Mouse (Mus musculus): ENCODE results near the gene Krt24. TPM values are rescaled to one million over a fixed set of nuclear protein-coding genes. Genes with fewer than 3 reads are reported as not detected.
A peak's percentile ranks its signal among the peaks of the same experiment; 100 is the strongest.

Krt24 gene
- not detected in 2 replicates for total RNA-seq (2014; rRNA removed)
- polyA plus RNA-seq (2015; fragmentation: Nextera tagmentation; extraction: Ambion mirVana), result 0.23 and 0.32 TPM in 2 replicates

DNA sequence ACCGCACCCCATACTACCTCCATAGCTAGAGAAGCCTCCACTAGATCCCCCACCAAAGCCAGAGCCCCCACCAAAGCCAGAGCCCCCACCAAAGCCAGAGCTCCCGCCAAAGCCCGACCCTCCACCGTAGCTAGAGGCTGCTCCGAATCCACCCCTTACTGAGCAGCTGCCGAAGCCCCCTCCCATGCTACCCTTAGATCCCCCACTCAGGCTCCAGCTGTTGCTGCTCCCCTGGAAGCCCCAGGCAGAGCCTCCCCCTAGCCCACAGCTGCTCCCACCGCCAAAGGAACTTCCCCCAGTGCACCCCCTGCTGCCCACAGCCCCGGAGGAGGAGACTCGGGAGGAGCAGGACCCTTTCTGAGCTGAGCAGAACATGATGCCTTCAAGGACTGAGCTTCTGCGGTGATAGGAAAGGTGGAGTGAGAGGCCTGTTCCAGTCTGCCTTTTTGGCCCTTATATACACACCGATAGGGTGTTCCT lies at the start of gene Krt24:
TSS of gene Krt24 (minus strand) at position 430 of the 480 bp plus-strand sequence.
- no peak within 1 kb of the TSS for H3K4me2 ChIP-seq (ENCODE audit: low read depth, low read length)
- no peak for TF ChIP-seq CTCF (IDR thresholded peaks at IDR 0.05; ENCODE audit: low read depth)
- 48% methylated on average over 11 of the region's 11 CpGs for WGBS
- ATAC-seq (no peak), DNase-seq (ENCODE audit: low spot score) (no peak)
- H3K36me3 ChIP-seq (ENCODE audit: insufficient read depth, low read length), result no peaks in the 10 kb centered on the region
- H3K27ac ChIP-seq, result no peak within 1 kb of the TSS
- H3K27me3 ChIP-seq (ENCODE audit: insufficient read depth, low read length), result no peaks in the 10 kb centered on the region
- no peaks in the 10 kb centered on the region for H3K4me1 ChIP-seq (ENCODE audit: insufficient read depth, low read length)
- H3K9me3 ChIP-seq (ENCODE audit: low read length), result no peaks in the 10 kb centered on the region
- H3K4me3 ChIP-seq (ENCODE audit: low read length), result no peak within 1 kb of the TSS
- H3K9ac ChIP-seq (replicated peaks; ENCODE audit: low read length), result no peak within 1 kb of the TSS

DNA sequence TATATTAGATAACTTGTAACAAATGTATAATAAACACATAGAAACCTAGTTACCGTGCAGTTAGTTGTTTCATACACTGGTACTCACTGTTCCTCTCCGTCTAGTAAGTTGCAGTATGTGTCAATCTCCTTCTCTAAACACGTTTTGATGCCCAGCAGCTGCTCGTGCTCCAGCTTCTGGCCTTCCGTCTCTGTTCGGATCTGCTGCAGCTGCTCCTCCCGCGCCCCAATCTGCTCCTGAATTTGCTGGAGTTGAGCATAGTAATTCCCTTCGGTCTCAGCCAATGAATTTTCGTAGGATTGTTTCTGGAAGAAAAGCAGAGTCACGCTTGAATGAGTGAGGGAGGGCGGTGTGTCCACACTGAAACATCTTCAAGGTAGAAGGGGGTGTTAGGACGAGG lies 48.4 kb upstream of the Krt24 start:
- ATAC-seq, result no peak
- no peaks in the 10 kb centered on the region for H3K27me3 ChIP-seq (ENCODE audit: insufficient read depth, low read length)
- peak overlapping the region; percentile 14; the same call in 1 of the 2 replicates for H3K4me2 ChIP-seq (ENCODE audit: low read depth, low read length)
- no peaks in the 10 kb centered on the region for H3K9me3 ChIP-seq (ENCODE audit: low read length)
- TF ChIP-seq CTCF (IDR thresholded peaks at IDR 0.05; ENCODE audit: low read depth), result no peak
- H3K36me3 ChIP-seq (ENCODE audit: insufficient read depth, low read length), result no peaks in the 10 kb centered on the region
- 37% methylated on average over 13 of the region's 13 CpGs for WGBS
- H3K4me3 ChIP-seq (ENCODE audit: low read length), result no peak overlapping the region
- H3K9ac ChIP-seq (replicated peaks; ENCODE audit: low read length), result no peak overlapping the region
- peak; percentile 45 for DNase-seq (ENCODE audit: low spot score)
- H3K27ac ChIP-seq, result no peak overlapping the region
- no peaks in the 10 kb centered on the region for H3K4me1 ChIP-seq (ENCODE audit: insufficient read depth, low read length)

DNA sequence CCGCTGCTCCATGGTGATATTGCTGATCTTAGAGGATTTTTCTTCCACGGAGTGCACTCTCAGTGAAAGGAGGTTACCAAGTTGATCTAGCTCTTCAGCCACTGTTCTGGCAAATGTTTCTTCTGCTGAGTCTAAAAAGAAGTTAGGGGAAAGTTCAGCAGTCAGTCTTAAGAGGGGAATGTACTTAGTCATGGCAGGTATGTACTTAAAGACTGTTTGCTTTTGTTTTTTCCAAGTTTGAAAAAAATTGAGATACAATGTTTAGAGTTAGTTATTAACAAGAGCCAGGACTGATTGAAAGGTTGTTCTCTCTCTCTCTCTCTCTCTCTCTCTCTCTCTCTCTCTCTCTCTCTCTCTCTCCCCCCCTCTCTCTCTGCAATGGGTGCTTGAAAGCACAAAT lies 44.6 kb upstream of the Krt24 start:
- no peak for TF ChIP-seq CTCF (IDR thresholded peaks at IDR 0.05; ENCODE audit: low read depth)
- Histone ChIP-seq H3K4me2 (ENCODE audit: low read depth, low read length) (no peak overlapping the region), H3K27me3 (ENCODE audit: insufficient read depth, low read length) (no peaks in the 10 kb centered on the region), H3K36me3 (ENCODE audit: insufficient read depth, low read length) (no peaks in the 10 kb centered on the region), H3K27ac (no peak overlapping the region), H3K9me3 (ENCODE audit: low read length) (no peaks in the 10 kb centered on the region), H3K4me3 (ENCODE audit: low read length) (no peak overlapping the region), H3K9ac (replicated peaks; ENCODE audit: low read length) (no peak overlapping the region), H3K4me1 (ENCODE audit: insufficient read depth, low read length) (no peaks in the 10 kb centered on the region)
- WGBS, result 66% methylated on average over 2 of the region's 2 CpGs
- ATAC-seq (no peak), DNase-seq (ENCODE audit: low spot score) (no peak)

DNA sequence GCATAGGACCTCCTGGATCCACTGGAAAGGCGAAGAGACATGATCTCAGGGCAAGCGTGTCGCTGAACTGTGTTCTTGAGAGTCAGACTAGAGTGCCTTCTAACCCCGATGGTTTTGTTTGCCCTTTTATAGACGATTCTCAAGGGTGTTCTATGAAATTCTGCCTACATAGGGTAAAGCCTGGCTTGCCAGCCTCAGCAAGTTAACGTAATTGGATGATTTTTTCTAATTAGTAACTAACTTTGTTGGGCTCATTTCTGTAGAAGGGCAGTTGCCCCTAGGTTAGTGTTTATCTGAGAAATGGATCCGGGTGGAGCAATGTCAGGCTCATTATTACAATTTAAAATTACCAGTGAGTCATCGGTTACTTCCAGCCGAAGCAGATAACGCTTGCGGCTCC lies 37.8 kb upstream of the Krt24 start, which contains the start of gene Krt25:
TSS of gene Krt25 (minus strand) at position 101 of the 400 bp plus-strand sequence.
- Histone ChIP-seq H3K4me1 (ENCODE audit: insufficient read depth, low read length) (no peaks in the 10 kb centered on the region), H3K4me2 (ENCODE audit: low read depth, low read length) (no peak within 1 kb of the TSS), H3K27ac (no peak within 1 kb of the TSS), H3K4me3 (ENCODE audit: low read length) (no peak within 1 kb of the TSS), H3K36me3 (ENCODE audit: insufficient read depth, low read length) (no peaks in the 10 kb centered on the region), H3K27me3 (ENCODE audit: insufficient read depth, low read length) (no peaks in the 10 kb centered on the region), H3K9ac (replicated peaks; ENCODE audit: low read length) (no peak within 1 kb of the TSS), H3K9me3 (ENCODE audit: low read length) (no peaks in the 10 kb centered on the region)
- no peak for TF ChIP-seq CTCF (IDR thresholded peaks at IDR 0.05; ENCODE audit: low read depth)
- WGBS, result 94% methylated on average over 11 of the region's 11 CpGs
- DNase-seq (ENCODE audit: low spot score), result no peak
- no peak for ATAC-seq

DNA sequence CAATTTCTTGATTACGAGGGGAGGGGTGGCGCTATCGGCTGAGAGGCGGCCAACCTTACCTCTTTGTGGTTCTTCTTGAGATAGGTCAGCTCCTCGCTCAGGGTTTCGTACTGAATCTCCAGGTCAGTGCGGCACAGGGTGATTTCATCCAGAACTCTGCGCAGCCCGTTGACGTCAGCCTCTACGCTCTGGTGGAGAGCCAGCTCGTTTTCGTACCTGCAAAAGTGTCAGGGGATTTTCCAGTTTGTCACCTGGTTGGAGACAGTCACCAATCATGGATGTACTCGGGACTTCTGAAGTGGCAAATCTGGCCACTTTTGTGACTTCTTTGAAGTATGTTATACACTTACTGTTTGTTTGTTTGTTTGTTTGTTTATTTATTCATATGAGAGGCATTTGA lies 36.0 kb upstream of the Krt24 start:
- no peaks in the 10 kb centered on the region for H3K4me1 ChIP-seq (ENCODE audit: insufficient read depth, low read length)
- DNase-seq (ENCODE audit: low spot score) (no peak), ATAC-seq (no peak)
- 92% methylated on average over 14 of the region's 14 CpGs for WGBS
- no peaks in the 10 kb centered on the region for H3K27me3 ChIP-seq (ENCODE audit: insufficient read depth, low read length)
- H3K36me3 ChIP-seq (ENCODE audit: insufficient read depth, low read length), result no peaks in the 10 kb centered on the region
- no peak overlapping the region for H3K27ac ChIP-seq
- no peak overlapping the region for H3K4me2 ChIP-seq (ENCODE audit: low read depth, low read length)
- no peak for TF ChIP-seq CTCF (IDR thresholded peaks at IDR 0.05; ENCODE audit: low read depth)
- no peaks in the 10 kb centered on the region for H3K9me3 ChIP-seq (ENCODE audit: low read length)
- H3K9ac ChIP-seq (replicated peaks; ENCODE audit: low read length), result no peak overlapping the region
- H3K4me3 ChIP-seq (ENCODE audit: low read length), result no peak overlapping the region

DNA sequence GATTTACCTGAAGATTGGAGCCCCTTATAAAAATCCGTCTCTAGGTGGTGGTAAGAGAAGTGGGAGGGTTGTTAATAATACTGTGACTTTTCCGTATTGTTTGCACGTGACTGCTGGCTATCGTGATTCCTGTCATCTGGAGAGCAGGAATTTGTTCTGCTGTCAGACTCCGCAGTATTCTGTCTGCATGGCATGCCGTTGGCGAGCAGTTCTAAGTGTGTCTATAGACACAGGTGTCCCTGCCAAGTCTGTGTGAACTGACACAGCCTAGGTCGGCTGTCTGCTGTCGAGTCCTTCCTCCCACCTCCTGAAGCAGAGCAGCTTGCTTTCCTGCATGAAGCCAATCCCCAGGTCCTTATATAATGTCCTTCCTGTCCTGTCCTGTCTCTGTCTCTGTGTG lies 34.1 kb upstream of the Krt24 start:
- TF ChIP-seq CTCF (IDR thresholded peaks at IDR 0.05; ENCODE audit: low read depth), result no peak
- no peaks in the 10 kb centered on the region for H3K9me3 ChIP-seq (ENCODE audit: low read length)
- no peak overlapping the region for H3K9ac ChIP-seq (replicated peaks; ENCODE audit: low read length)
- 48% methylated on average over 9 of the region's 9 CpGs for whole genome bisulfite sequencing
- no peak for DNase-seq (ENCODE audit: low spot score)
- H3K36me3 ChIP-seq (ENCODE audit: insufficient read depth, low read length), result no peaks in the 10 kb centered on the region
- no peak for ATAC-seq
- no peaks in the 10 kb centered on the region for H3K27me3 ChIP-seq (ENCODE audit: insufficient read depth, low read length)
- no peak overlapping the region for H3K4me2 ChIP-seq (ENCODE audit: low read depth, low read length)
- H3K4me3 ChIP-seq (ENCODE audit: low read length), result no peak overlapping the region
- no peak overlapping the region for H3K27ac ChIP-seq
- H3K4me1 ChIP-seq (ENCODE audit: insufficient read depth, low read length), result no peaks in the 10 kb centered on the region

DNA sequence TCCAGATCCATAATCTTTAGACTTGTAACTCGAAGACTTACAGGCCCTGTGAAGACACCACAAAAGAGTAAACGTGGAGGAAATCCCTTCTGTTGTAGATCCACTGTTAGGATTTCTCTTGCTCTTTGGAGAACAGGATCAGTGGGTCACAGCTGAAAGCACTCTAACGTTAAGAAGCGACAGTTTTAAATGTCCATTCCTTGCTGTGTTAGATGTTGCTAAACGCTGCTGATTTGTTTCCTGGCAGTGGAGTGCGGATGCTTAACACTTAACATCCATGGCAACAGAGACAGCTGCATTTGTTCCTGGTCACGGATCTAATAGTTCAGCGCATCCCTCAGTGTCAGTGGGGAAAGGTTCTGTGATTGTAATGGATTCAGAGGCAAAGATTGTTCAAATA lies 31.5 kb upstream of the Krt24 start:
- Histone ChIP-seq H3K4me3 (ENCODE audit: low read length) (no peak overlapping the region), H3K4me1 (ENCODE audit: insufficient read depth, low read length) (no peaks in the 10 kb centered on the region), H3K27me3 (ENCODE audit: insufficient read depth, low read length) (no peaks in the 10 kb centered on the region), H3K9me3 (ENCODE audit: low read length) (no peaks in the 10 kb centered on the region), H3K36me3 (ENCODE audit: insufficient read depth, low read length) (no peaks in the 10 kb centered on the region), H3K4me2 (ENCODE audit: low read depth, low read length) (no peak overlapping the region), H3K9ac (replicated peaks; ENCODE audit: low read length) (no peak overlapping the region), H3K27ac (no peak overlapping the region)
- WGBS, result 32% methylated on average over 8 of the region's 8 CpGs
- DNase-seq (ENCODE audit: low spot score) (peak; percentile 28), ATAC-seq (no peak)
- no peak for TF ChIP-seq CTCF (IDR thresholded peaks at IDR 0.05; ENCODE audit: low read depth)

Data from hindbrain, postnatal 0 days (tissue).